Mouse (Mus musculus) urinary bladder, postnatal 14 days (tissue): Measurements from ENCODE around the gene Gigyf2.
"Not testable (repeated sequence)": the region's sequence is repeated elsewhere in the genome, so short reads cannot be mapped to it uniquely, and the experiment has no call there.

Experiments
- DNase-seq: peaks from one replicate; pipeline ENCODE4 v3.0.0; 2021; ENCODE audit warnings: low spot score

Gigyf2 gene

GRCm38 (mm10) chr1:87449432-87449831, 122.6 kb downstream of the Gigyf2 start:
- no peak for DNase-seq

GRCm38 (mm10) chr1:87456425-87456824, 129.6 kb downstream of the Gigyf2 start:
- DNase-seq, result no peak

DNA sequence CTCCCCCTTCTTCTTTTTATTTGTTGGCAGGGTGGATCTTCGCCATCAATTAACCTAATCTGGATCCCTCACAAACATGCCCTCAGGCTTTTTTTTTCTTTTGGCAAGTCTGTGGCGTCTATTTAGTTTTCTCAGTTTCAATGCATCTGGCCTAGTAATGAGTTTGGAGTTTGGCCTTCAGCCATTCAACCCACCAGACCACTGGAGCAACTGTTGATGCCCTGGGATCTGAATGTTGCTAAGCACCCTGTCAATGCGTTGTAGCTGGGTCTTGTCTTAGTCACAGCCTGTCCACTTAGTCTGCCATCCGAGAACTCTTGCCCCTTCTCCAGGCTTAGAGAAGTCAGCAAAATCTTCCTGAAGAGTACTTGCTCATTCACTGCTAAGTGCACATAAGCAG, 131.2 kb downstream of the Gigyf2 start:
- no peak for DNase-seq

DNA sequence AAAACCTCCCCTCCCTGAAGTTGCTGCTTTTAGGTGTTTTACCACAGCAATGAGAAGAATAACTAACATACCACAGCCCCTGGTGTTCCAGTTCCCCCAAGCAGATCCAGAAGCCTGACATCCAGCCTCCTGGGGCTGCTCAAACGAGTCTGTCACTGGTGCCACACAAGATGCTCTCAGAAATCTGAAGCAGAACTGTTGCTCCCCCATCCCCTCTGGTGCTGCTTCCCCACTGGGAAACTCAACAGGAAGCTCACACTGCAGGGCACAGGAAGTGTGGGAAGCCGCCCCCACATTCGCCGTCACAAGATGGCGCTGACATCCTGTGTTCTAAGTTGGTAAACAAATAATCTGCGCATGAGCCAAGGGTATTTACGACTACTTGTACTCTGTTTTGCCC, 133.1 kb downstream of the Gigyf2 start:
- DNase-seq, result not testable (repeated sequence)

DNA sequence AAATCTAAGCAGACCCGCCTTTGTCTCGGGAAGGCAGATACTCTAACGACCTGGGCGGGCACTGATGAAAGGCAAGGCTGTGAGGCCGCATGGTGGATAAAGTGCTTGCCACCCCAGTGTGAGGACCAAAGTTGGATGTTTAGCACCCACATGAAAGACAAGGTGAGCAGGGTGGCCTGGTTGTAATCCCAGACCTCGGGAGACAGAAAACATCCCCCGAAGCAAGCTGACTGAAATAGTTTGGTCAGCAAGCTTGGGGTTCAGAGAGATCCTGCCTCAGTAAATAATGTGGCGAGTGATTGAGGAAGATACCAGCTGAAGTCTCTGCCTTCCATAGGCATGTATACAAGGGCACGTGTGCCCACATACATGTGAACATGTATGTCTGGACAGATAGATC, 140.7 kb downstream of the Gigyf2 start:
- DNase-seq, result no peak

- no peak for DNase-seq
Observed at GRCm38 (mm10) chr1:87468321-87468720, 141.5 kb downstream of the Gigyf2 start.

DNA sequence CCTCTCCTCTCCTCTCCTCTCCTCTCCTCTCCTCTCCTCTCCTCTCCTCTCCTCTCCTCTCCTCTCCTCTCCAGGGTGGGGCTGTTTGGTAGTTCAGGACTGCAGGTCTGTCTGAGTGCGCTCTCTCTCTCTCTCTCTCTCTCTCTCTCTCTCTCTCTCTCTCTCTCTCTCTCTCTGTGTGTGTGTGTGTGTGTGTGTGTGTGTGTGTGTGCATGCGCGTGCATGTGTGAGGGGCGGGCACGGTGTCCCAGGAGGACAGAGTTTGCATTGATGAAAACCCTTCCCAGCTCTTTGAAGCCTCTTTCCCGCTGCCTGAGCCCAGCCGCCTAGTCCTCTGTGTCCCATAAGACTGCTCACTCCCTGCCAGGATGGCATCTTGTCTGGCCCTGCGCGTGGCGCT, 143.2 kb downstream of the Gigyf2 start, which contains the start of gene Snorc:
Gene Snorc (plus strand): TSS at position 301 of the 400 bp plus-strand sequence.
- not testable (repeated sequence) for DNase-seq

DNA sequence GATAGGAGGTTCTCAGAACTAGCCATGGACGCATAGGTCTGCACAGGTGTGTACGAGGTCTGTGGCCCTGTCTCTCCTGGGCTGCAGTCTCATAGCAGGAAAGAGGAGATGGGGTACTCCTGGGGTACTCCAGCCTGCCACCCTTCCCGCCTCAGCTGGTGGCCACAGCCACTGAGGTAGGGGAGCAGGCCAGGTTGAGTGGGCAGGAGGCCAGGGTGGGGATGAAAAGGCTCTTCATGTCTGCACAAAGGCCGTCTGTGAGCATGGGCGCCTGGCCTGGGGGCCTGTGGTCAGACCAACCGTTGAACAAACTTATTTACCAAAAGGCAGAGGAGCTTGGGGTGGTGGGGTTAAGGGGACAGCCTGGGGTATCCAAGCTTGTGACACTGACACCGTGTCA, 145.1 kb downstream of the Gigyf2 start:
- DNase-seq, result no peak

DNA sequence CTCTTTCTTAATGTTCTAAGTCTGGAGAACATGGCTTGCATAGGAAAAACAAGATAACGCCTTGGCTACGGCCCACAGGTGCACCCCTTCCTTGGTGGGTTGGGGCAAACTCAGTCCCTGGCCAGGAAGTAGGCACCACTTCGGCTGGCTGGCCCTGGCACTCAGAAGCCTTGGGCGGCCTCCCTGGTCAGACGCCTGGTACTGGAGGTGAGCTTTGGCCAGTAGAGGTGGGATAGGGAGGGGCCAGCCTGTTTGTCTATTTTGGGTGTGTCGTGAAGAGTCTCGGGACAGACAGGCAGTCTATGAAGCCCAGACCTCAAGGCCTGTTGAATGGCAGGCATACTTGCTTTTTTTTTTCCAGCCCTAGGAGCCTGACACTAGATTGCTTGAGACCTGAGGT, 145.8 kb downstream of the Gigyf2 start:
- DNase-seq, result no peak

DNA sequence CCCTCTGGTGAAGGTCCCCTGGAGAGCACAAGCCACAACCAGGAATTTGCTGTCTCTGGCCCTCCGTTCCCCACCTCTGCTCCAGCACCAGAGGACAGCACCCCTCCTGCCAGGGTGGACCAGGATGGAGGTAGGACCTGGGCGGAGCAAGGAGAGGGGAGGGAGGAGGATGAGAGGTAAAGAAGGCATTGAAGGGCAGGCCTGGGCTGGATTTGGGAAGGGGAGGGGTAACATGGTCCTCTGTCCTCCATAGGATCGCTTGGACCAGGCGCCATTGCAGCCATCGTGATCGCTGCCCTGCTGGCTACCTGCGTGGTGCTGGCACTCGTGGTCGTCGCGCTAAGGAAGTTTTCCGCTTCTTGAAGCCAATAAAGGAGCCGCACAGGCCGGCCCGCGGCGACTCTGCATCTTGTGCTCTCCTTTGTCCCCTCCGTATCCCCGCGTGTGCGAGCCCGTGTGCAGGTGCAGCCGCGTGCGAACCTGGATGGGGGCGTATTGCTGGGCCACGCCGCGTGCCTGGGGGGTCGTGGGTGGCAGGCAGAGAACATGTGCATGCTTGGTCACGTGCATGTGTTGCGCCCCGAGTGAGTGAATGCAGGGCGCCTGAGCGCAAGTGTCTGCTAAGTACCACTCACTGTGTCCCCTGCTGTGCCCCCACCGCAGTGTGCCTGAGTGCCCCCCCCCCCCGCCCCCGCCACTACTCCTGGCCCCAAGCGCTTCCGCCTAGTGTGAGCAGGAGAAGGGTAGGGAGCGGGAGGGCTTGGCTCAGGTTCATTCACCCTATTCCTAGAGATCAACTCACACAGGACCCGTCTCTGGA, 148.5 kb downstream of the Gigyf2 start:
- no peak for DNase-seq

DNA sequence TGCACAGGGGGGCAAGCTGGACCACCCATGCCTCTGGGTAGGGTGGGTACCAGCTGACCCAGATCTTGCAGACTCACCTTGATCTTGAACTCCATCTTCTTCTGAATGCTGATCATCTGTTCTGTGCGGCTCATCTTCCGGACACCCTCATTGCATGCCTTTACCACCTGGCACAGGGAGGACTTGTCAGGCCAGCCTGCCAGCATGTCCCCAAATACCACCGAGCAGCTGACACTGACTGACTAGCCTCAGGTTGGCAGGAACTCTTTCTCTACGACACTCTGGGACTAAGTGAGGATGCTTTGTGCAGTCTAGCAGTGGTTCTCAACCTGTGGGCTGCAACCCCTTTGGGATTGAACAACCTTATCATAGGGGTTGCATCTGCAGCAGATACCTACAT, 155.7 kb downstream of the Gigyf2 start:
- no peak for DNase-seq

DNA sequence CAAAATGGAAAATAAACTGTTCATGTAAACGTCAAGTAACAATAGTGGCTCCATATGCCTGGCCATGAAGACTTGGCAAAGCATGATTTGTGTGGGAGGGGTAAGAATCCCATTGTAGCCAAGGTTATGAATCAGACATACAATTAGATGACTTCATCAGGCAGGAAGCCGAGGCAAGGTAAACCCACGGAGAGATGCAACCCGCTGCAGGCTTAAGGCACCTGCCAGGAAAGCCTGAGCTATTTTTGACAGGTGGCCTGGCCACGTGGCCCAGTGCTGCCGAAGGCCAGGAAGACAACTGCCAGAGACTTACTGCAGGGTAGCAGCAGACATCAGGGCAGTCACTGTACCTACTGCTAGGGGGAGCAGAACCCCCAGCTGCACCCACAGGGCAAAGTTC, 159.6 kb downstream of the Gigyf2 start:
- DNase-seq, result no peak

DNA sequence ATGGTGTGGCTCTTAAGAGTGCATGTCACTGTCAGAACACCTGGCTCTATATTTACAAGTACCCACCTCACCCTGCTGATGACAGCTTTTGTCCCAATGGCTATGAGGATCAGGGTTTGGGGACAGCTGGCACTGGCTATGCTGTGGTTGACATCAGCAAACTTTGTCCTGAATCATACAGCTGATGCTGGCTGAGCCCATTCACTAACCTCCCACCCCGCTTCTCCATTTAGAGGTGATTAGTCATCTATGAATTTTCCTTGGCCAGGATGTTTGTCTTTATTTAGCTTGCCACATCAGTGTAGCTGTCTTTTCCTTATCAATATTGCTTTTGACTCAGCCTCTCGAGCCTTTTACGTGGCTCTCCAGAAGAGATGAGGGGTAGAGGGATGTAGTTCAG, 165.5 kb downstream of the Gigyf2 start:
- DNase-seq, result no peak

GRCm38 (mm10) chr1:87493542-87493941, 166.7 kb downstream of the Gigyf2 start:
- DNase-seq, result no peak
